Mouse (Mus musculus) cerebellum, postnatal 4 days (tissue): ENCODE data around the gene Mcemp1.

Experiments used
- DNase-seq, 2 experiments: peaks; one replicate each; pipeline ENCODE4 v3.0.0; 2022; ENCODE audit warnings: low spot score in 2 of 2, mixed read lengths in 1 of 2

Mcemp1 gene

GRCm38 (mm10) chr8:3665507-3665906 is at the start of gene Mcemp1:
Gene Mcemp1, plus strand, starts transcription at chr8:3665754.
- DNase-seq: no peak

DNA sequence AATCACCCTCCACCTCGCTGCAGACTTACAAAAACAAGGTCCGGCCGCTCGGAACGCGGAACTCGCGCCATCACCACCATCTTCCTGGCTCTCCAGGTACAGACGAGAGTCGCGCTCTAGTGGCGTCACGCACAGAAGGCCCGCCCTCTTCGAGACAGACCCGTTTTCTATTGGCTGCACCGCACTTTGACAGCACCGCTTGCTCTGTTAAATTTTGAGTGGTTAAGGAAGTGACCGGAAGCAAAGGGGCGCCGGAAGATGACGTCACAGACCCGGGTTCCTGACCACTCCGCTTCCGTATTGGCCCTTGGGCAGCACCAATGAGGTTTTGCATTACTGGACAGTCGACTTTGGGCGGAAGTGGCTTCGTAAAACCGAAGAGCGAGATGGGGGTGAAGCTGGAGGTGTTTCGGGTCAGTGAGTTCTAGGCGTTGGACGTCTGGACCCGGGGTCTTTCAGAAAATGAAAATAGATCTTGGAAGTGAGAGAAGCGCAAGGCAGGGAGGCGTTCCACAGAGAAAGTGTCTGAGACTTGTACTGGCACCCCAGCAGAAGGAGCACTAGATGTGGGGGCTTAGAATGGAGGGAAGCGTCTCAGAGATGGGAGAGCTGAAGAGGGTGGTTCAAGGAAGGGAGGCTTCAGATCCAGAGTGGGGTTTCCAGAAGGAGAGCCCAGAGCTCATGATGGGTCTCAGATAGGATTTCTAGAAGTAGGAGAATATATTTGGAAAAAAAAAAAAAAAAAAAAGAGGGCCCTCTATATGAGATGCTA is 44.2 kb upstream of the Mcemp1 start, which contains the start of the genes Xab2 and Pet100:
Xab2 (minus strand) TSS at position 118 of the 772 bp plus-strand sequence.
Pet100 (plus strand) TSS at position 350 of the 772 bp plus-strand sequence.
- peak; percentile 97 to 98 for DNase-seq

GRCm38 (mm10) chr8:3622119-3622518 is 43.4 kb upstream of the Mcemp1 start:
- DNase-seq: no peak

DNA sequence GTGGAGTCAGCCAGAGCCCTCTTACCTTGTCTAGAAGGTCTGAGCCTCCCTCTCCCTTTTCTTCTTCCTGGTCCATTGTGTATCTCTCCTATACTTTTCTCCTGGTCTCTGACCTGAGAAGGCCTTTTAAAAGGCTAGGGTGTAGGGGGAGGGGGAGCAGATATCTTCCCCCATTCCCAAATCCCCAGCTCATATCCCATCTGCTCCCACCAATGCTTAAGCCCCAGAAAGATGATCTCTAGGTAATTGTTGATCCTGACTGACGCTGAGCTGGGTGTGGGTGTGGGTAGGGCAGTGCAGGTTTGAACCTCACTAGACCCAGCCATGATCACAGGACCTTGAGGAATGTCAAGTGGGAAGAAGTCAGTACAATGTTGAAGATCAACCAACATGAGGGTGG is 40.1 kb upstream of the Mcemp1 start, which contains the start of gene Pcp2:
Pcp2 (minus strand) TSS at position 101 of the 400 bp plus-strand sequence.
- DNase-seq: no peak

DNA sequence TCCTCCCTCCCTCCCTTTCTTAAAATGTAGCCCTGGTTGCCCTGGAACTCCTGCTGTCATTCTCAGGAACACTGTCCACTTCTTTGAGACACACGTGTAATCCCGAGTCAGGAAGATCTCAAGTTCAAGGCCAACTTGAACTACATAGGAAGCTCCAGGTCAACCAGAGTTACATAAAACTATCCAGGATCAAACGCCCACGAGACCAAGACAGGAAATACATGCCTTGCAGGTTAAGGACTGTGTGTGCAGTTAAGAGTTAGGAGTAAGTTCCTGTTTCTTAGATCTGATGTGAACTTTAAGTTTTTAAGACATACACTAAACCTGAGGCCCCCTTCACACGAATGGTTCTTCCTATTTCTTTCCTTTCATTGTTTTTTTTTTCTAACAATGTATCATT is 38.6 kb upstream of the Mcemp1 start:
- no peak for DNase-seq

GRCm38 (mm10) chr8:3628014-3628413 is 37.5 kb upstream of the Mcemp1 start:
- no peak for DNase-seq

DNA sequence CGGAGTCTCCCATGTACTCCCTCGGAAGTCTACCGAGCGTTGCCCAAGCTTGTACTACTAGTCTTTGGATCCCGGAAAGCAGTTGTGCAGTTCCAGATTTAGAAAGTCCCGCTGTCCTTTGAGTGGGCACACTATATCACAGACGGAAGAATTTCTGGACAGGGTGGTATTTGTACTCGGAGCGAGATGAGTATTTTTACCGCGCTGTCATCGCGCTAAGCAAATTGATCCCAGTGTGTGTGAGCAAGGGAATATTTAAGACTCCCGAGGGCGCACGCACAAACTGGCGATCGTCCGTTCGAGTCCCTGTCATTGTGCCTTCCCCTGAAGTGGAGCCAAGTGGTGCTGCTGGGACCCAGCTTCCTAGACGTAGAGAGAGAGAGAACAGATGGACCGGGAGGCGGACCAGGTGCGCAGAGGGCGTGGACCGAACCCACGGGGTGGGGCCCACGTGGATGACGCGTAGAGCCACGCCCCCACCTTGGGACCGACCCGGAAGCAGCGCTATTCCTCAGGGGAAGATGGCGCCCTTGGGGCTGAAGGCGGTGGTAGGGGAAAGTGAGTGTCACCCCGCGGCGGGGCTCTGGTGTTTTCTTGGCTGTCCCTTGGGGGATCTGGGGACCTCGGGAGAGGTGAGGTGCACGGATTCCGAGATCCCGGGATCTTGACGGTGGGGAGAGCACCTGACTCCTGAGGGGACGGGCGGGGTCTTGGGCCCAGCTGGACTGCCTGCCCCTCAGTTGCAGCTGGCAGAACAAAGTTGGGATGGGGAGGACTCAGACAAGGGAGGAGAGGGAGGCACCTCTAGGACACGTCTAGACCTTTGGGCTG is 34.7 kb upstream of the Mcemp1 start, which contains the start of gene Stxbp2:
Stxbp2 (plus strand) TSS at position 309 of the 831 bp plus-strand sequence.
- DNase-seq: no peak

- DNase-seq: no peak
Observed at GRCm38 (mm10) chr8:3631478-3631875, 34.1 kb upstream of the Mcemp1 start.

- DNase-seq: no peak
Observed at GRCm38 (mm10) chr8:3645804-3646203, 19.8 kb upstream of the Mcemp1 start.

GRCm38 (mm10) chr8:3646824-3647531 is 18.6 kb upstream of the Mcemp1 start:
- no peak for DNase-seq

DNA sequence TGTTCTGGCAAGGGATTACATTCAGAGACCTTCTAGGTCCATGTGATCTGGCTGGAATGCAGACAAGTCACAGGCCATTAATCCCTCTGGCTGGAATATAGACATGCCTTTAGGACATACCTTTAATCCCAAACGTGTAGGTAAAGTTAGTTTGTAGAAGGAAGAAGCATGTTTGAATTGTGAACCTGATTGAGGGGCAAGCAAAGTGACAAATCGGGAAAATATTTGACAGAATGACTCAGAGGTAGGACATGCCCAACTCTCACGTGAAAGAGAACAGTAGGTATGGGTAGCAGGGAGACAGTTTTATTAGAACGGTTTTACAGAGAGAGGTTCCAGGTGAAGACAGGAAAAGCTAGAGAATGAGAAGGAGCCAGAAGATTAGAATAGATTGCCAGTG is 18.0 kb upstream of the Mcemp1 start:
- DNase-seq: no peak

- DNase-seq: no peak
Observed at GRCm38 (mm10) chr8:3648268-3648667, 17.3 kb upstream of the Mcemp1 start.

DNA sequence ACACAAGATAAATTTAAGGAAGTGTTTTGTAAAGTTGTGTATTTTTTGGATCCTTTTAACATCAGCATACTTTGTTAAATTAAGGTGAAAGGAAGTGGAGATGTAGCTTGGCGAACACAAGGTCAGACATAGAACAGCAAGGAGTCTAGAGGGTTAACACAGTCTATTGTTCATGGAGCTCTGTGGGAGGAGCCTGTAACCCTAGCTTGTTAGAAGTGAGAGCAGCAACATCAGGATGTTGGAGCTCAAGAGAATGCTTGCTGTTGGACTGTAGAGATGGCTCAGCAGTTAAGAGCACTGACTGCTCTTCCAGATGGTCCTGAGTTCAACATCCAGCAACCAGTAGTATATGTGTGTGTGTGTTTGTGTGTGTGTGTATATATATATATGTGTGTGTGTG is 16.6 kb upstream of the Mcemp1 start:
- no peak for DNase-seq

DNA sequence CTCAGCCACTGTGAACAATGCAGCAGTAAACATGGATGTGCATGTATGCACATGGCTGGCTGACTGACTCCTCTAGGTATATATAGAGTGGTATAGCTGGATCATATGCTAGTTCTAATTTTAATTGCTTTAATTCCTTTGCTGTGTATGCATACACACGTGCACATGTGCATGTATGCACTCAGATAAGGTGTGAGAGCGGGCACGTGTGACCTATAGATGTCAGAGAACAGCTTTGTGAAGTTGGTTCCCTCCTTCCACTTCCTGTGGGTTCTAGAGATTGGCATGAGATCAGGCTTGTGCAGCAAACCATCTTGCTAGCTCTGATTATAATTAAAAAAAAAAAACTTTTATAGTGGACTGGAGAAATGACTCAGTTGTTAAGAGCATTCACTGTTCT is 12.7 kb upstream of the Mcemp1 start:
- no peak for DNase-seq

DNA sequence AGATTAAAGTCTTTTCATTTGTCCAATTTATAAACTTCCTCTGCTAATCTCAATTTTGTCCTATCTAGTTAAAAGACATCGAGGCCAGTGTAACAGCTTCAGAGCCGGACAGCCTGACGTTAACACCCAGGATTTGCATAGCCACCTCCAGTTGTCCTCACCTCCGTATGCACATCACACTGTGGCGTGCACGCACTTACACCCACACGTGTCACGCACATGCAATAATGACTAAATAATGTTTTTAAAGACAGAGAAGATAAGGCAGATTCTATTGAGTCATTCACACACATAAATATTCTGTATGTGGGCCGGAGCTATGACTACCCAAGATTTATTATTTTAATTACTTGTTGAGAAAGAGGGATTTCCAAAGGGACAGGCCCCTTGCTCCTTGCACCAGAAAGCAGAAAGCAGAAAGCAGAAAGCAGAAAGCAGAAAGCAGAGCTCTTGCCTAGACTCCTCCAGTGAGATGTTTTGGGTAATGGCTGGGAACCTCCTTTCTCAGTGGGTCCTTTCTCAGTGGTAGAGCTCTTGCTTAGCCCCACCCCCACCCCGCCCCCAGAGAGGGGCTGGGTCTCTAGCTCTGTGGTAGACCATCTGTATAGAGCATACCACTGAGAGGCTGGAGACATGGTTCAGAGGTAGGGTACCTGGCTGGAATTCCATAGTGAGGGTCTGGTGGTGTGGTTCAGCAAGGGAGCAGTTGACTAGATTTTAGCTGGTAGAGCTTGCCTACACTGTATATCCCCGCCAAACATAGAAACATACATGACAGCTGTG is 10.6 kb upstream of the Mcemp1 start:
- DNase-seq: no peak

DNA sequence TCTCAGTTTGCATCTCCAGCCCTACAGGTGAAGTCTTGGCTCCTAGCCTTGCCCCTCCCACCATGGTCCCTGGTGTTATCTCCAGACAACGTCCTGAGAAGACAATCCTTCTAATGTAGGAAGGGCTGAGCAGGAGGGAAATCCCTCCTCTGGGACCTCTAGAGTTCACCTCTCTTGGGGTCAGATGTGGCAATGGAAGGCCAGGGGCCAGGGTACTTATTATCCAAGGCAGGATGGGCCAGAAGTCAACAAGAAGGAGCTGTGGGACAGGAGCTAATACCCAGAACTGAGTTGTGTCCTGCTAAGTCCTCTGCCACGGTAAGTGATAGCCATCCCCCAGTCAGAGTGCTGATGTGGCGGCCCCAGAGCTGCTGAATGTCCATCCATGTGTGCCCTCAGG is 10.0 kb upstream of the Mcemp1 start, which contains the start of gene Retn:
Retn (plus strand) TSS at position 245 of the 400 bp plus-strand sequence.
- DNase-seq: no peak

- DNase-seq: no peak
Observed at GRCm38 (mm10) chr8:3656725-3657381, 8.7 kb upstream of the Mcemp1 start.

DNA sequence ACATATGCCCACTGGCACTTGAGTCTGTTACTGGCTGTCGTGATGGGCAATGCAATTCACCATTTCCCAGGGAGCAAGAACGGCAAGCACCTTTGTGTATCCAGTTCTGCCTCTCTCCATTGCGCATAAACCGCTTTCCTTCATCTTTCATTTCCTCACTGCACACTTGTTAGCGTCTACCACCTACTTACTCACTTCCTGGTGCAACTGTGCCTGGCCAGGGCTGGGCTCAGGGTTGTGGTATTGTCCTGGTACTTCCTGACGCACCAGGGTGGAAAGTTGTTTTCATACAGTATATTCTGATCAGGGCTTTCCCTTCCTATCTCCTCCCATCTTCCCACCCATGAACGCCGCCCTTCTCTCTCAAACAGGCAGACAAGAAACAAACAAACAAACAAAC is 4.7 kb upstream of the Mcemp1 start:
- DNase-seq: no peak

DNA sequence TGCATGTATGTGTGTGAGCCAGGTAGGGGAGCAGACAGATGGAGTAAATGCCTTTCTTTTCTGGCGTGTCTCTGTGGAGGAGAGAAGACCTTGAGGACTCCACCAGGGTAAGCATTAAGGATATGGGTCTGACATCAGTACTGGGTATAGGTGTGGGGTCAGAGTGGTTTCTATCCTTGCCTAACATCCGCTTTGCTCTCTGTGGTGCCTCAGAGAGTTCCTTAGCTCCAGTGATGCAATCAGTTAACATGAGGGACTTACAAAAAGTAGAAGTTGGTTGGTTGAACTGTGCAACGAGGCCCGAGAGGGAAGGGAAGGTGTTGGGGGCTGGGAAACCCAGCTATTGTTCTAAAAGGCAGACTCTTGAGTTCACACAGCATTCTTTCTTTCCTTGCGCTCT is 1.1 kb upstream of the Mcemp1 start:
- DNase-seq: no peak

GRCm38 (mm10) chr8:3670388-3670787 is 4.8 kb downstream of the Mcemp1 start:
- no peak for DNase-seq
